Mouse (Mus musculus) forebrain, embryonic 13.5 days (tissue): ENCODE results near the gene Cisd3. TPM values are rescaled to one million over a fixed set of nuclear protein-coding genes. Genes with fewer than 3 reads are reported as not detected.

ENCODE experiments used
- ATAC-seq: fragments of 200-750 bp; cut with Nextera tagmentation; 2 replicates; pipeline ENCODE4 v1.8.0; 2017
- H3K27ac ChIP-seq: fragments of 300-500 bp; sonication (generic); 2 replicates; pipeline ENCODE4 v1.5.1; 2015; ENCODE audit warnings: inconsistent platforms, mild to moderate bottlenecking, moderate library complexity
- H3K27me3 ChIP-seq: fragments of 300-500 bp; sonication (generic); 2 replicates; pipeline ENCODE4 v1.6.1; 2015; ENCODE audit warnings: mild to moderate bottlenecking, inconsistent platforms
- H3K36me3 ChIP-seq: fragments of 300-500 bp; sonication (generic); 2 replicates; pipeline ENCODE4 v1.6.1; 2015; ENCODE audit warnings: mild to moderate bottlenecking, inconsistent platforms; ENCODE audit not compliant: poor library complexity, severe bottlenecking
- H3K4me1 ChIP-seq: fragments of 300-500 bp; sonication (generic); 2 replicates; pipeline ENCODE4 v1.6.1; 2015; ENCODE audit warnings: inconsistent platforms
- H3K4me2 ChIP-seq: fragments of 300-500 bp; sonication (generic); 2 replicates; pipeline ENCODE4 v1.6.1; 2015; ENCODE audit warnings: inconsistent platforms, mild to moderate bottlenecking, moderate library complexity
- H3K4me3 ChIP-seq: fragments of 300-500 bp; sonication (generic); 2 replicates; pipeline ENCODE4 v1.5.1; 2015; ENCODE audit warnings: mild to moderate bottlenecking, inconsistent platforms
- H3K9ac ChIP-seq: fragments of 300-500 bp; sonication (generic); 2 replicates; pipeline ENCODE4 v1.6.1; 2015; ENCODE audit warnings: mild to moderate bottlenecking, inconsistent platforms
- H3K9me3 ChIP-seq: fragments of 300-500 bp; sonication (generic); replicated peaks from 2 replicates; pipeline ENCODE4 v1.6.1; 2016; ENCODE audit warnings: inconsistent platforms
- WGBS: fragments of 180-500 bp; shearing (Covaris S2); methylation state at CpG from one replicate; pipeline ENCODE4 v1.1.7; 2015; 5-methylcytosine and 5-hydroxymethylcytosine counted together
- polyA plus RNA-seq: library from polyadenylated mRNA; unstranded; fragments of >200 nt; fragmentation: Nextera tagmentation; extraction: Ambion mirVana; gene quantifications from 2 replicates; pipeline ENCODE4 v1.2.1, GENCODE M21; 2015

Gene Cisd3
- polyA plus RNA-seq, 1 experiment from 2014 or later, result 17.3 TPM

GRCm38 (mm10) chr11:97678301-97678700 is 7.3 kb upstream of the Cisd3 start:
- no peak overlapping the region for H3K4me2 ChIP-seq
- WGBS, result 69% methylated on average over 15 of the region's 15 CpGs
- no peak overlapping the region for H3K4me3 ChIP-seq
- H3K9me3 ChIP-seq, result no peaks in the 10 kb centered on the region
- peaks cover 90% of the 10 kb centered on the region for H3K36me3 ChIP-seq
- 0 out of 2 replicates have a peak, but pooled peaks have one; percentile 39 for ATAC-seq
- peak overlapping the region; percentile 21; the same call in 1 of the 2 replicates for H3K9ac ChIP-seq
- H3K4me1 ChIP-seq, result peaks cover 35% of the 10 kb centered on the region
- no peaks in the 10 kb centered on the region for H3K27me3 ChIP-seq
- H3K27ac ChIP-seq, result peak overlapping the region; percentile 31

- peak overlapping the region; percentile 7; the same call in 1 of the 2 replicates for H3K4me2 ChIP-seq
- peaks cover 43% of the 10 kb centered on the region for H3K4me1 ChIP-seq
- peak overlapping the region; percentile 38; the same call in 1 of the 2 replicates for H3K27ac ChIP-seq
- no peak overlapping the region for H3K4me3 ChIP-seq
- H3K36me3 ChIP-seq, result peaks cover 69% of the 10 kb centered on the region
- no peaks in the 10 kb centered on the region for H3K27me3 ChIP-seq
- H3K9ac ChIP-seq, result peak overlapping the region; percentile 38
- no peaks in the 10 kb centered on the region for H3K9me3 ChIP-seq
- 0 out of 2 replicates have a peak, but pooled peaks have one; percentile 3 for ATAC-seq
- WGBS, result 65% methylated on average over 12 of the region's 12 CpGs
These were observed 5.2 kb upstream of the Cisd3 start for GRCm38 (mm10) chr11:97680430-97680829.

- H3K9me3 ChIP-seq, result no peaks in the 10 kb centered on the region
- no peak overlapping the region for H3K4me2 ChIP-seq
- H3K27ac ChIP-seq, result no peak overlapping the region
- no peak for ATAC-seq
- H3K36me3 ChIP-seq, result peaks cover 49% of the 10 kb centered on the region
- peaks cover 39% of the 10 kb centered on the region for H3K4me1 ChIP-seq
- H3K9ac ChIP-seq, result no peak overlapping the region
- no peaks in the 10 kb centered on the region for H3K27me3 ChIP-seq
- no peak overlapping the region for H3K4me3 ChIP-seq
- 70% methylated on average over 6 of the region's 6 CpGs for WGBS
These were observed 3.0 kb upstream of the Cisd3 start for GRCm38 (mm10) chr11:97682504-97683055.

- Histone ChIP-seq H3K4me2 (no peak overlapping the region), H3K4me3 (no peak overlapping the region), H3K36me3 (peaks cover 46% of the 10 kb centered on the region), H3K27ac (no peak overlapping the region), H3K27me3 (no peaks in the 10 kb centered on the region), H3K9me3 (no peaks in the 10 kb centered on the region), H3K9ac (no peak overlapping the region), H3K4me1 (peaks cover 29% of the 10 kb centered on the region)
- no peak for ATAC-seq
- WGBS, result 79% methylated on average over 6 of the region's 6 CpGs
These were observed 1.5 kb upstream of the Cisd3 start for GRCm38 (mm10) chr11:97684063-97684680.

- Histone ChIP-seq H3K36me3 (peaks cover 46% of the 10 kb centered on the region), H3K27me3 (no peaks in the 10 kb centered on the region), H3K27ac (peak overlapping the region; percentile 35; the same call in 1 of the 2 replicates)
These were observed 860 bp upstream of the Cisd3 start for GRCm38 (mm10) chr11:97684766-97685165.

GRCm38 (mm10) chr11:97686322-97686908 is 789 bp downstream of the Cisd3 start:
- H3K36me3 ChIP-seq, result peaks cover 48% of the 10 kb centered on the region
- WGBS, result 71% methylated on average over 11 of the region's 11 CpGs
- H3K4me1 ChIP-seq, result peaks cover 21% of the 10 kb centered on the region
- H3K4me2 ChIP-seq, result peak overlapping the region; percentile 92
- peak overlapping the region; percentile 46; the same call in 1 of the 2 replicates for H3K4me3 ChIP-seq
- 0 out of 2 replicates have a peak overlapping the region, but pooled peaks have one; percentile 41 for H3K9ac ChIP-seq
- no peak for ATAC-seq
- H3K27me3 ChIP-seq, result no peaks in the 10 kb centered on the region
- no peak overlapping the region for H3K27ac ChIP-seq
- H3K9me3 ChIP-seq, result no peaks in the 10 kb centered on the region

More at GRCm38 (mm10) chr11:97684766-97685165, 860 bp upstream of the Cisd3 start:
- H3K4me2 ChIP-seq, result 0 out of 2 replicates have a peak overlapping the region, but pooled peaks have one; percentile 92
- H3K4me1 ChIP-seq, result peaks cover 29% of the 10 kb centered on the region
- H3K9ac ChIP-seq, result no peak overlapping the region; the same call in 1 of the 2 replicates
- WGBS, result 39% methylated on average over 7 of the region's 7 CpGs
- no peaks in the 10 kb centered on the region for H3K9me3 ChIP-seq
- no peak for ATAC-seq
- no peak overlapping the region for H3K4me3 ChIP-seq

GRCm38 (mm10) chr11:97687061-97687460 is 1.4 kb downstream of the Cisd3 start:
- Histone ChIP-seq H3K4me1 (peaks cover 21% of the 10 kb centered on the region), H3K4me2 (no peak overlapping the region), H3K27me3 (no peaks in the 10 kb centered on the region), H3K9ac (0 out of 2 replicates have a peak overlapping the region, but pooled peaks have one; percentile 30), H3K9me3 (no peaks in the 10 kb centered on the region), H3K4me3 (no peak overlapping the region), H3K27ac (no peak overlapping the region; the same call in 1 of the 2 replicates), H3K36me3 (peaks cover 48% of the 10 kb centered on the region)
- WGBS, result 83% methylated on average over 3 of the region's 3 CpGs
- no peak for ATAC-seq

GRCm38 (mm10) chr11:97689861-97690260 is 4.2 kb downstream of the Cisd3 start:
- no peak overlapping the region for H3K27ac ChIP-seq
- peaks cover 42% of the 10 kb centered on the region for H3K4me1 ChIP-seq
- H3K4me3 ChIP-seq, result no peak overlapping the region
- no peaks in the 10 kb centered on the region for H3K27me3 ChIP-seq
- H3K9ac ChIP-seq, result no peak overlapping the region
- H3K4me2 ChIP-seq, result no peak overlapping the region
- no peaks in the 10 kb centered on the region for H3K9me3 ChIP-seq
- ATAC-seq, result no peak
- peaks cover 55% of the 10 kb centered on the region for H3K36me3 ChIP-seq
- 22% methylated on average over 10 of the region's 10 CpGs for WGBS

- peaks cover 39% of the 10 kb centered on the region for H3K36me3 ChIP-seq
- no peaks in the 10 kb centered on the region for H3K27me3 ChIP-seq
- H3K9ac ChIP-seq, result 0 out of 2 replicates have a peak overlapping the region, but pooled peaks have one; percentile 47
- H3K27ac ChIP-seq, result peak overlapping the region; percentile 90
- no peaks in the 10 kb centered on the region for H3K9me3 ChIP-seq
- H3K4me2 ChIP-seq, result peak overlapping the region; percentile 91
- H3K4me3 ChIP-seq, result peak overlapping the region; percentile 68; the same call in 1 of the 2 replicates
- no peak for ATAC-seq
- H3K4me1 ChIP-seq, result peaks cover 58% of the 10 kb centered on the region
- WGBS, result 64% methylated on average over 4 of the region's 4 CpGs
These were observed 8.8 kb downstream of the Cisd3 start for GRCm38 (mm10) chr11:97694435-97694834.

- peak; percentile 31 for ATAC-seq
- 21% methylated on average over 17 of the region's 17 CpGs for WGBS
- no peaks in the 10 kb centered on the region for H3K27me3 ChIP-seq
- H3K27ac ChIP-seq, result peak overlapping the region; percentile 90
- H3K4me2 ChIP-seq, result peak overlapping the region; percentile 91
- peak overlapping the region; percentile 47 for H3K9ac ChIP-seq
- H3K9me3 ChIP-seq, result no peaks in the 10 kb centered on the region
- peak overlapping the region; percentile 68 for H3K4me3 ChIP-seq
- H3K4me1 ChIP-seq, result peaks cover 58% of the 10 kb centered on the region
- peaks cover 34% of the 10 kb centered on the region for H3K36me3 ChIP-seq
These were observed 9.5 kb downstream of the Cisd3 start for GRCm38 (mm10) chr11:97694921-97695711.

- H3K9ac ChIP-seq, result peak overlapping the region; percentile 47
- H3K36me3 ChIP-seq, result peaks cover 27% of the 10 kb centered on the region
- no peaks in the 10 kb centered on the region for H3K27me3 ChIP-seq
- WGBS, result 12% methylated on average over 9 of the region's 9 CpGs
- H3K9me3 ChIP-seq, result no peaks in the 10 kb centered on the region
- peak overlapping the region; percentile 90 for H3K27ac ChIP-seq
- no peak for ATAC-seq
- peak overlapping the region; percentile 91 for H3K4me2 ChIP-seq
- peak overlapping the region; percentile 68 for H3K4me3 ChIP-seq
- H3K4me1 ChIP-seq, result peaks cover 62% of the 10 kb centered on the region
These were observed 10.2 kb downstream of the Cisd3 start for GRCm38 (mm10) chr11:97695712-97696401.
